Mouse (Mus musculus) ovary, adult 10 weeks (tissue): Measurements from ENCODE around the gene Uhrf1bp1. TPM values are rescaled to one million over a fixed set of nuclear protein-coding genes. Genes with fewer than 3 reads are reported as not detected.

Experiments
- polyA plus RNA-seq: library from polyadenylated mRNA; stranded (reverse); fragments of 350-450 nt; fragmentation: Illumina TruSeq; extraction: RNeasy Lipid Tissue Mini Kit (QIAGEN cat#74804); gene quantifications from one replicate; pipeline ENCODE4 v1.2.3, GENCODE M21; 2014

The Uhrf1bp1 gene
- 5.0 TPM for polyA plus RNA-seq

DNA sequence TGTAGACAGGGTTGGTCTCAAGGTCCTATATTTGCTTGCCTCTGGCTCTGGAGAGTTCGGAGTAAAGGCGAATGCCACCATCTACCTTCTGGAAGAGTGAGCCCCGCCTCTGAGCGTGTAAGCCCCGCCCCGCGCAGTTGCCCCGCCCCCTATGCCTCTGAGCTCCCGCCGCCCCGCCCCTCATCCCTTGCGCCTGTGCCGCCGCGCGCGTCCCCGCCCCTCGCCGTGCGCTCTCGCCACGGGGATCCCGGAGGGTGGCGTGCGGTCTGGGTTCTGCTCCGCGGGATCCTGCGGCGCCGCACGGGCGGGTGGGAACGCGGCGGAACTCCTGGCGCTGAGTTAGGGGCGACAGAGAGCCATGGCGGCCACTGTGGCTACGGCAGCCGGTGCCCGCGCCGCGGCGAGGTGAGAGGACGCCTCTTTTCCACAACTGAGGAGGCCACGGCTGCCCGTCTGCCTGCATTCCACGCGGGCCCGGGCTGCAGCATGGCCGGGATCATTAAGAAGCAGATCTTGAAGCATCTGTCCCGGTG, at the start of gene Uhrf1bp1:
TSS of gene Uhrf1bp1 (plus strand) at position 177 of the 533 bp plus-strand sequence.

DNA sequence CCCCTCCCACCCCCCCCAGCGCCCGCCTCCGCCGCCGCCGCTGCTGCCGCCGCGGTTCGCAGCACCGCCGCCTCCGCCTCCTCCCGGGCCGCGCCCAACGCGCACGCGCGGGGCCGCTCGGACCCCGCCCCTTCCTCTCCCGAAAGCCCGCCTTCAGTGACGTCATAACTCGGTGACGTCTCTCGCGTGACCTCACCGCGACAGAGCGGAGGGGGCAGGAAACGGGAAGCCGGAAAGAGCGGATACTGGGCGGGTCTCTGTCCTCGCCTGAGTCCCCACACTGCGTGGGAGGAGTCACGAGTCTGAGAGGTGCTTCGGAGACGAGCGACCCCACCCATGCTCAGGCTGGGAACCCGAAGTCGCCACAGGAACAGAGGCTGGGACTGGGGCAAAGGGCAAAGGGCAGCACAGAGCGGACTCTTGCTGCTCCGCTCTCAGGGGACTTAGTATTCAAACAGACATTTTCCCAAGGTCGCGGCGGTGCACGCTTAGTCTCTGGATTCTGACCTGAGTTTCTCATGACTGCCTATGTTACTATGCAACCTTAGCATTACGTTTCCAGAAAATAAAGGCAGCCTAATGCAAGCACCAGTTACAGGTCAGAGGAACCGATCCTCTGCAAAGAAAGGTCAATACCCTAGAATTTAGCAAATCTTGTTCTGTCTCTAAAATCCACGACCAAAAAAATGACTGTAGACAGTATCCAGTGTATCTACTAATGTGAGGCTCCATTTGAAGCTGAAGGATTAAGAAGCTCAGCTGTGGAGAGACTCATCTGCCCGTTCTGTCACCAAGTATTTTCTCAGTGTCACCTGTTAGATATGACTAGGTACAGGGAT, 35.5 kb upstream of the Uhrf1bp1 start, which contains the start of gene D17Wsu92e:
TSS of gene D17Wsu92e (minus strand) at position 81 of the 839 bp plus-strand sequence.

DNA sequence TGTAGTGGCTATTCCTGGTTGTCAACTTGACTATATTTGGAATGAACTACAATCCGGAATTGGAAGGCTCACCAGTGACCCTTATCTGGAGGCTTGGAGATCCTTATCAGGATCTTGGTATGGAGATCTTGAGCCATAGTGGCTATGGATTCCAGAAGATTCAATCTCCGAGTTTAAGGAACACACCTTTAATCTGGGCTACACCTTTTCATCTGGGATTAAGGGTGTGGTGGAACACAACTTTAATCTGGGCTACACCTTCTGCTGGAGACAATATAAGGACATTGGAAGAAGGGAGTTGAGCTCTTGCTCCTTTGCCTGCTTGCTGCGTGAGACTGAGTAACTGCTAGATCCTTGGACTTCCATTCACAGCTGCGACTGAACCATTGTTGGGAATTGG, 18.4 kb upstream of the Uhrf1bp1 start, which contains the start of gene Snrpc:
TSS of gene Snrpc (plus strand) at position 301 of the 400 bp plus-strand sequence.

DNA sequence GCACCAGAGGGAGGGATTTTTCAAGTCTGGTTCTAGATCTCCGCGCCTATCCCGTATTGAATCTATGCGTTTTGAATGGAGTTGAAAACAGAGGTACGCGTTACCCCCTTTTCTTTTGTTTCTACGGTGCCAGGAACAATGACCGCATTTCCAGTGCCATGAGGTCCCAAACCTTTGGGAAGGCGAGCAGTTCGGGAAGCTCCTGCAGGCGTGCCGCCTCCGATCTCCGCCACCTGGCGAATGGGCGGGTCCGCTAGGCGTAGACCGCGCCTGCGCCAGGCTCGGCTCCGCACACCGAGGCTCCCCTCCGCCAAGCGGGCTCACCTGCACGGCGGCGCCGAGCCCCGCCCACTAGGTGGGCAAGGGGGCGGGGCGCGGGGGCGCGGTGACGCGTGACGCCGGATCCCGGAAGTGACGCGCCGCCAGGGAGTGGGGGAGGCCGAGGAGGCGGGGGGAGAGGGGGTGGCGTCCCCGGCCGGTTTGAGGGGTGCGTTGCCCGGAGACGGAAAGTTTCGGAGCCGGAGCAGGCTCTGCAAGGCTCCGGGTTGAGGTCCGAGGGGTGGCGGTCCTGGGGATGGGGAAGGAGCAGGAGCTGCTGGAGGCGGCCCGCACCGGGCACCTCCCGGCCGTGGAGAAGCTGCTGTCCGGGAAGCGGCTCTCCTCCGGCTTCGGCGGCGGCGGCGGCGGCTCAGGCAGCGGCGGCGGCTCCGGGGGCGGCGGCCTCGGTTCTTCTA, 52.8 kb downstream of the Uhrf1bp1 start, which contains the start of gene Anks1:
TSS of gene Anks1 (plus strand) at position 419 of the 734 bp plus-strand sequence.

DNA sequence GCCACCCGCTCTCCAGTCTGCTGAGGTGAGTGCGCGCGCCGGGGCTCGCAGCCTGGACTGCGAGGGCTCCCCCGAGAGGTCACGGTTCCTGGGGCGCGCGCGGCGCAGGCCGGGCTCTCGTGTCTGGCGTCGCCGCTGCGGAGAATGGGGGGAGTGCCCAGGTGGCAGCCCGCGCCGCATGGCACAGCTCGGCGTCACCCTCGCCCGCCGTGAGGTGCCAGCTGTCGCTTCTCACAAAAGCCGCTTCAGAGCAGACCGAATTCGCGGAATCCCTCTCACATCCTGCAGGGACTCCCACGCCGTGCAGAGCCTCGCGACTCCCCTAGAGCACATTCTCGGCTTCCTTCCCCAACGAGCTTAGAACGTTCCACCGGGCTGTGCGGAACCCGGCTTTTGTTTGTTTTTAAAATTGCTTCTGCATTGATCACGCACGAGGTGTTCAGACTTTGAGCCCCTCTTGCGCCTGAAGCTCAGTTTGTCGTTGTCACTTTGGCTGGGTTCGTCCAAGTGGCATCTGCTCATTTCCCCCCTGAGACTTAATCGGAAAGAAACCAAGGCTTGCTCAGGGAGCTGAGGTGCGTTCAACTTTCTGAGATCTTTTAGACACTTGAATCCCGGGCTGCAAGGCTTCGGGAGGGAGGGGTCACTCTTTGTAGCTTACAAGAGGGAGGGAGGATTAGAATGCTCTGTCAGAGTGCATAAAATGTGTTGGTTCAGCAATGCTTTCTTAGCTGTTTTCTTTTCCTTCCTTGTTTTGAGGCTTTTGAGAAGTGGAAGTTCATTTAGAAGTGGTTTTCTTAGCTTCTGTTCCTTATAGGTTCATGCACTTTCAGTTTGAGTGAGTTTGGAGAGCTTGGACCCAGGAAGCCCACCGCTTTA, 53.6 kb downstream of the Uhrf1bp1 start, which contains the start of gene Taf11:
TSS of gene Taf11 (minus strand) at position 223 of the 879 bp plus-strand sequence.

Other genes starting within 250 kb of the Uhrf1bp1 start
- 24.2 TPM for gene Nudt3, start 232.9 kb upstream of the Uhrf1bp1 start, polyA plus RNA-seq
- not detected for gene RPS10-NUDT3, start 221.2 kb upstream of the Uhrf1bp1 start, polyA plus RNA-seq
- 50.7 TPM for gene Rps10, start 219.8 kb upstream of the Uhrf1bp1 start, polyA plus RNA-seq
- gene Pacsin1, start 200.9 kb upstream of the Uhrf1bp1 start, polyA plus RNA-seq: not detected
- gene Spdef, start 127.5 kb upstream of the Uhrf1bp1 start, polyA plus RNA-seq: not detected
- gene D17Wsu92e, start 35.8 kb upstream of the Uhrf1bp1 start, polyA plus RNA-seq: 58.9 TPM
- gene Snrpc, start 18.3 kb upstream of the Uhrf1bp1 start, polyA plus RNA-seq: 68.4 TPM
- gene Anks1, start 52.9 kb downstream of the Uhrf1bp1 start, polyA plus RNA-seq: 2.3 TPM
- gene Taf11, start 53.4 kb downstream of the Uhrf1bp1 start, polyA plus RNA-seq: 35.2 TPM
- not detected for gene Tcp11, start 224.2 kb downstream of the Uhrf1bp1 start, polyA plus RNA-seq